Comparison of ENCODE assay signal across 1 mouse cellular context in genomic region chr8:117157769-117158091, GRCm38 (mm10).
TF ChIP-seq lines count a peak whose summit lies in the region.

No protein-coding gene starts in this region.

TF ChIP-seq in CH12.LX, 34 proteins besides CTCF, POLR2A, EP300 and RAD21 (continued from another document):
- peak; percentile 88 for TF ChIP-seq ELF1 (IDR thresholded peaks at IDR 0.05; ENCODE audit: low read depth, low read length)
- no peak for TF ChIP-seq ZMIZ1 (IDR thresholded peaks at IDR 0.05; ENCODE audit: low read depth, low read length)
- TF ChIP-seq NELFE (IDR thresholded peaks at IDR 0.05; ENCODE audit: low read depth, low read length): peak; percentile 72
- peak; percentile 48; the same call in 1 of the 2 replicates for TF ChIP-seq MEF2A (IDR thresholded peaks at IDR 0.05; ENCODE audit: borderline replicate concordance, low read depth, low read length)
- no peak for TF ChIP-seq USF2 (conservative IDR thresholded peaks at IDR 0.05; ENCODE audit: low read depth, low read length)
- TF ChIP-seq NRF1 (IDR thresholded peaks at IDR 0.05; ENCODE audit: low read depth, low read length): peak; percentile 85
- TF ChIP-seq PAX5 (IDR thresholded peaks at IDR 0.05; ENCODE audit: low read length): no peak
- no peak for TF ChIP-seq ZKSCAN1 (IDR thresholded peaks at IDR 0.05; ENCODE audit: borderline replicate concordance, low read depth, low read length)
- TF ChIP-seq POLR2AphosphoS2 (IDR thresholded peaks at IDR 0.05; ENCODE audit: low read depth, low read length): no peak
- TF ChIP-seq TBP (conservative IDR thresholded peaks at IDR 0.05; ENCODE audit: low read depth, low read length): peak; percentile 89
- peak; percentile 85 for TF ChIP-seq TCF12 (IDR thresholded peaks at IDR 0.05; ENCODE audit: low read depth, low read length)
- peak; percentile 61; the same call in 1 of the 2 replicates for TF ChIP-seq KAT2A (IDR thresholded peaks at IDR 0.05; ENCODE audit: insufficient replicate concordance, low read length)
- TF ChIP-seq MXI1 (IDR thresholded peaks at IDR 0.05; ENCODE audit: low read depth, low read length): peak; percentile 86; the same call in 1 of the 2 replicates
- no peak for TF ChIP-seq ETS1 (conservative IDR thresholded peaks at IDR 0.05; ENCODE audit: low read depth, low read length)
- TF ChIP-seq BHLHE40 (IDR thresholded peaks at IDR 0.05; ENCODE audit: low read depth, low read length): 0 out of 2 replicates have a peak, but pooled peaks have one; percentile 29
- no peak; the same call in 1 of the 2 replicates for TF ChIP-seq GABPA (IDR thresholded peaks at IDR 0.05; ENCODE audit: insufficient replicate concordance, low read depth, low read length)
- no peak for TF ChIP-seq JUND (conservative IDR thresholded peaks at IDR 0.05; ENCODE audit: low read depth, low read length)
- TF ChIP-seq SMC3 (IDR thresholded peaks at IDR 0.05; ENCODE audit: low read depth, low read length): no peak
- no peak for TF ChIP-seq E2F4 (IDR thresholded peaks at IDR 0.05; ENCODE audit: insufficient replicate concordance, low read depth, low read length)
- peak; percentile 57; the same call in 1 of the 2 replicates for TF ChIP-seq MYC (IDR thresholded peaks at IDR 0.05; ENCODE audit: low read depth, low read length)
- TF ChIP-seq HCFC1 (IDR thresholded peaks at IDR 0.05; ENCODE audit: low read depth, low read length): peak; percentile 86
